Mouse (Mus musculus) left cerebral cortex, postnatal 4 days (tissue): Measurements from ENCODE around the gene Mab21l3. TPM values are rescaled to one million over a fixed set of nuclear protein-coding genes. Genes with fewer than 3 reads are reported as not detected.

Source experiments
- DNase-seq: peaks from one replicate; pipeline ENCODE4 v3.0.0-alpha.2; 2022
- intact Hi-C: fragments of 180-260 bp; cut with DNase I; formaldehyde crosslinking; loops from one replicate; pipeline ENCODE4 v1.15.1; 2025
- total RNA-seq, 2 experiments: library from RNA; stranded (reverse); gene quantifications; 2 replicates each; pipeline ENCODE4 v1.2.3; 2021

The Mab21l3 gene
- under 1 TPM; 0.16 to 0.28 TPM for total RNA-seq

- no peak for DNase-seq
- intact Hi-C loops, result no loop called here
Observed at GRCm38 (mm10) chr3:101848816-101849215, at the start of gene Mab21l3. Gene Mab21l3, minus strand, starts transcription at chr3:101848959.

DNA sequence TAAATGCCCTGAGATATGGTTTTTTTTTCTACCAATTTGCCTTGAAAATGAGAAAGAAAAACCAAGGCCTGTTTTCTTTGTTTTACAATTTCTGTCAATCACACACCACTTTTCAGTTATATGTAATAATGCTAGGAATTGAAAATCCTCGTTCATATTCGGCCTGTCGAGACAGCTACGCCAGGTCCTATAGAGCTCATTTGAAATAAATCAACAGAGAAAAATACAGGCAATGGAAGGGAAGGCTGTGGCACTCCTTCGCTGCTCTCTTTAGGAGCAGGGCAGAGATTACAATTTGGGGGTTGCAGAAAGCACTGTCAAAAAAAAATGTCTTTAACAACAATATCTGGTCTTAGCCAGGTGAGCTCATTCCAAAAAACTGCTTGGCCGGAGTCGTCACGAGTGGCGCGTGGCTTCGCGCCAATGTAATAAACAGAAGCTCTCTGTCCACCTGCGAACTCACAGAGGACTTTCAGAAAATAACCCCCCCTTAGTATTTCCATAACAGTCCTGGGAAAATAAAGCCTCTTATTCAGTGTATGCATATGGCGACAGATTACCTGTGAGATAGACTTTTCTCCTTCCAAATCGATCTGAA is 48.7 kb upstream of the Mab21l3 start:
- intact Hi-C loops, result no loop called here
- DNase-seq, result no peak

GRCm38 (mm10) chr3:101896893-101897292 is 48.1 kb upstream of the Mab21l3 start:
- DNase-seq, result peak; percentile 88
- intact Hi-C loops, result no loop called here

- intact Hi-C loops, result no loop called here
- no peak for DNase-seq
Observed at GRCm38 (mm10) chr3:101895376-101895910, 46.7 kb upstream of the Mab21l3 start.

- intact Hi-C loops, result loop anchor here (10.0 kb wide), 1 partner anchor 359 kb away; no protein-coding TSS in a partner anchor
- peak; percentile 84 for DNase-seq
Observed at GRCm38 (mm10) chr3:101885591-101885990, 36.8 kb upstream of the Mab21l3 start.

DNA sequence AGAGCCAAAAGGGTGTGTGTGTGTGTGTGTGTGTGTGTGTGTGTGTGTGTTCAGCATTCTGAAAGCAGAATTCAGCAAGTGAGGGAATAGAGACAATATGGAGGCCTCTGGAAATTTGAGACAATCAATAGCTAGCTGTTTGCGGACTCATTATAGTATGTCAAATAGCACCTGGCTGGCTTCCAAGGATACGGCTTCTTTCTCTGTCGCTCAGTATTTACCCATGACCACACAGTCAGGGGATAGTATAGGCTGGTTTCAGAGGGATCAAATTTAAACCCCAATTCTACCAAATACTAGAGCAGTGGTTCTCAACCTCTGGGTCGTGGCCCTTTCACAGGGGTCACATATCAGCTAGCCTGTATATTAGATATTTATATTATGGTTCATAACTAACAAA is 36.3 kb upstream of the Mab21l3 start:
- peak; percentile 47 for DNase-seq
- intact Hi-C loops, result loop anchor here (10.0 kb wide), 1 partner anchor 360 kb away; no protein-coding TSS in a partner anchor

DNA sequence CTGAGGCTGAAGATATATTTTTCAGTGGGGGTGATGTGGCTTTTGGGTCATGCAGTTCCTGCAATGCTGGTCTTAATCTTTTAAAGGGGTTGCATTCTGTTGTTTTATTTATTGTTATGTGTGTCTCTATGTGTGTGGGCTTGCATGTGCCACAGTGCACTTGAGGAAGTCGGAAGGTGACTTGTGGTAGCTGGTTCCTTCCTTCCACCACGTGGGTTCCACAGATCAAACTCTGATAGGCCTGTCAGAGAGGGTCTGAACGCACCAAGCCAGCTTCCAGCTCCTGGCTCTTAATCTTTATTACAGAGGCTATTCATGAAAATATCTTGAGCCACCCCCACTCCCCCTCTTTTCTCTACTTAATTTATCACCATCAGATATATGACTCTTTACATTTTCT is 35.1 kb upstream of the Mab21l3 start:
- intact Hi-C loops, result loop anchor here (10.0 kb wide), 1 partner anchor 361 kb away; no protein-coding TSS in a partner anchor

GRCm38 (mm10) chr3:101881721-101882120 is 33.0 kb upstream of the Mab21l3 start:
- no peak for DNase-seq
- intact Hi-C loops, result loop anchor here (10.0 kb wide), 1 partner anchor 363 kb away; no protein-coding TSS in a partner anchor

More for the DNA sequence above, 35.1 kb upstream of the Mab21l3 start:
- no peak for DNase-seq

- no peak for DNase-seq
- intact Hi-C loops, result loop anchor here (10.0 kb wide), 1 partner anchor 364 kb away; no protein-coding TSS in a partner anchor
Observed at GRCm38 (mm10) chr3:101880818-101881217, 32.1 kb upstream of the Mab21l3 start.

GRCm38 (mm10) chr3:101878136-101878535 is 29.4 kb upstream of the Mab21l3 start:
- no peak for DNase-seq
- intact Hi-C loops, result no loop called here

GRCm38 (mm10) chr3:101876459-101877285 is 27.9 kb upstream of the Mab21l3 start:
- DNase-seq, result no peak
- intact Hi-C loops, result no loop called here

DNA sequence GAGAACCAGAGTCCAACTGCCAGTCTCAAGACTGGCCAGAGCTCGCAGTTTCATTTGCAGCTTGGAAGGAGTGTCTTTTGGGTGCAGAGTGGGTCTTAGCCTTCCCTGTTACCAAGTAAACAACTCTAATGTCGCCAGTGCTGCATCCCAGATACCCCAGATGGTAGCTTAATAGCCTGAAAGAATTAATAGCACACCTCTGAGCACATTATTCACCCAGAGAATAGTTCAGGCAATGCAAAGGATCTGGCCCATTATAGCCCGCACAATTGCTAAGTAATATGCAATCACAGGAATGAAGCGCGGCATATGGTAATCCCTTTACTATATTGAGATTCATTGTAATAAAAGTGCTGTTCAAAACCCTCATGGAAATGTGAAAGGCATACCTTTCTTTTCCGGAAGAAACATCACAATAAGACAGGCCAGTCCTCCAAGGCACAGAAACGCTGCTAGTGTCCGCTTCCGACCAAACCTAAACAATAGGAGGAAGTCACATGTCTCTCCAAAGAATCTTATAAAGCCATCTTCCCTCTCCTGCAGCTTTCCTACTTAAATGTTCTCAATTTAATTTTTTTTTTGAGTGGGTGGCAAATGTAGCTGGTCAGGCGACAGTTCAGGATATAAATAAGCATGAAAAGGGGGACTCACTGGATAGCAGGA is 26.6 kb upstream of the Mab21l3 start:
- no peak for DNase-seq
- intact Hi-C loops, result no loop called here

- DNase-seq, result peak; percentile 47
- intact Hi-C loops, result no loop called here
Observed at GRCm38 (mm10) chr3:101873061-101873675, 24.4 kb upstream of the Mab21l3 start.

DNA sequence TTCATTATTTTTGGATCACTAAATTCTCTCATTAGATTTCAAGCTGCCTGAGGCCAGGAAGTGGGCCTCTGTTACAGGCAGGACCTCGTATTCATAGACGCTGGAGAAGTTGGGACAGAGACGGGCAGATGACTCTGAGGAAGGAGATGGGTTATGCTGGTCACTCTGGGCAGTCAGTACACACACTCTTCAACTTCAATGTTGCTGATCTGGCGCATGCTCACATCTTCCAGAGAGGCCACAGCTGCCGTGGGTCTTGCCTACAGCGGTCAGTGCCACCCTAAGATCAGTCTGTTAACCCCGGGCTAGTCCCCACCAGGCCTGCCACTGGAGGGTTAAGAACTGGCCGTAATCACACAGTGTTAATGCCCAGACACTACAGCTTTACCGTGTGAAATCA is 23.2 kb upstream of the Mab21l3 start:
- DNase-seq, result no peak
- intact Hi-C loops, result no loop called here

DNA sequence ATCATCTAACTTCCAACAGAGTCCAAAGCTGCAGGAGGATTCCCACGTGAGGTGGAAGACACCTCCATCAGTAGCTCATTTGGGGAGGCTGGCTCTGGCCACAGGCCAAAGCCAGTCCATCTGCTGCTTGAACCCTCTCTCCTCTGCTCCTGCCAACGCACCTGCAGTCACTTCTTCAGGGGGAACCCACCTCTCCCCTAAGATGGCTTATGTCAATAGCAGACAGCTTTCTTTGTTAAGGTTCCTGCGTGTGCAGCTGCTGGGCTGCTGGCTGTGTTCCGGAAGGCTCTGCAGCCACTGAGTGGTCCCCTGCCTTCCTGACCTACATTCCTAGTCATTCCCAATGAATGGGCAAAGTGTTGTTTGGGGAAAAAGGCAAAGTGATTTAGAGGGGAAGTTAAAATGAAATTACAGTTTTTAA is 18.3 kb upstream of the Mab21l3 start:
- peak; percentile 78 for DNase-seq
- intact Hi-C loops, result no loop called here

- intact Hi-C loops, result no loop called here
- no peak for DNase-seq
Observed at GRCm38 (mm10) chr3:101861856-101862255, 13.1 kb upstream of the Mab21l3 start.

- intact Hi-C loops, result no loop called here
- no peak for DNase-seq
Observed at GRCm38 (mm10) chr3:101860151-101860550, 11.4 kb upstream of the Mab21l3 start.

DNA sequence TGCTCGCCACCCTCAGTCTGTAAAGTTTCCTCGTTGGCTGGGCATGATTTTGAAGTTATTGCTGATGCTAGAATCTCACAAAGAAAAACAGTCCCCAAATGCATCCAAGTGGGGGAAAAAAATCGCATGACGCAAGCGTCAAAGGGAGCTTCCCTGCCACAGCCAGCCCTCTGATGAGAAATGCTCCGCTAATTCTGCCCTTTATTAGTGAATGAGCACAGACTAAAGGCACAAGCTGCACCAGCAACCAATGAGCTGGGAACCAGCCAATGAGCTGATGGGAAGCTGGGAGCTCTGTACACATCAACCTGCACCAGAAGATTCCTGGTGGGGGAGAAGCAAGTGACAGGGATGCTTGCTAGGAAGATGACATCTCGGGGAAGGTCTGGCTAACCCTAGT is 11.0 kb upstream of the Mab21l3 start:
- intact Hi-C loops, result no loop called here
- no peak for DNase-seq

- intact Hi-C loops, result no loop called here
- DNase-seq, result no peak
Observed at GRCm38 (mm10) chr3:101854075-101854474, 5.3 kb upstream of the Mab21l3 start.

DNA sequence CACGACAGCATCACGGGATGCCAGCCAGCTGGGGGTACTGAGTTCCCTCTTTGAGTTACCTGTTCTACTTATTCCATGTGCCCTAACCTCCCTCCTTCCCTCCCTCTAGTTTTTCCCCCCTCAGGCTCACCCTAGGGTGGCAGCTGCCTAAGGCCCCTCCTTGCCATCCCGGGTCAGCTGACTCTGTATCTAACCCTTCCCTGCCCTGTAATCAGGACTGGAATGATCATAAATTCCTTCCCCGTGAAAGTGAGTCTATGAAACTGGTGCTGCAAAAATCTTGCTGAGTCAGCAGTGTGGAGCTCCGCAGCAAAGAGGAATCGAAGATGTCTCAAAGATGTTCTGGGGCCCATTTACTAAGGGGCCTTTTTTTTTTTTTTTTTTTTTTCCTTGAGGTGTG is 2.6 kb upstream of the Mab21l3 start:
- no peak for DNase-seq
- intact Hi-C loops, result no loop called here

- no peak for DNase-seq
- intact Hi-C loops, result no loop called here
Observed at GRCm38 (mm10) chr3:101846096-101846495, 2.7 kb downstream of the Mab21l3 start.
